Mouse (Mus musculus) testis, adult 2 months (tissue): ENCODE data around the gene Cfap161.

Source experiments
- CTCF ChIP-seq: fragments of 200-500 bp; IDR thresholded peaks from 2 replicates; pipeline ENCODE4 v1.5.1; 2012; ENCODE audit warnings: low read depth, mild to moderate bottlenecking, inconsistent platforms, low read length, moderate library complexity; ENCODE audit not compliant: control insufficient read depth, insufficient read depth, insufficient replicate concordance
- POLR2A ChIP-seq: fragments of 200-500 bp; IDR thresholded peaks from 2 replicates; pipeline ENCODE4 v1.6.1; 2012; ENCODE audit warnings: low read depth, mild to moderate bottlenecking, inconsistent platforms, low read length, moderate library complexity; ENCODE audit not compliant: control insufficient read depth

- TF ChIP-seq POLR2A, result no peak
- no peak for TF ChIP-seq CTCF
Measured at GRCm38 (mm10) chr7:83738623-83739462, 55.8 kb downstream of the Cfap161 start.
